Mouse (Mus musculus) kidney, postnatal 10 days (tissue): ENCODE results near the gene Capn8.
A peak's percentile ranks its signal among the peaks of the same experiment; 100 is the strongest.

Experiments used
- DNase-seq: peaks from one replicate; pipeline ENCODE4 v3.0.0; 2021; ENCODE audit warnings: mixed read lengths

Gene Capn8

GRCm38 (mm10) chr1:182564408-182565120 is at the start of gene Capn8:
TSS of gene Capn8 (plus strand) at chr1:182565007.
- DNase-seq, result no peak

- DNase-seq, result peak; percentile 92
Measured at GRCm38 (mm10) chr1:182516758-182517676, 47.8 kb upstream of the Capn8 start, which contains the start of gene Capn2. TSS of gene Capn2 (minus strand) at chr1:182517608.

- DNase-seq, result no peak
Measured at GRCm38 (mm10) chr1:182517677-182518011, 47.2 kb upstream of the Capn8 start.

- no peak for DNase-seq
Measured at GRCm38 (mm10) chr1:182518143-182518680, 46.6 kb upstream of the Capn8 start.

- no peak for DNase-seq
Measured at GRCm38 (mm10) chr1:182518811-182519210, 46.0 kb upstream of the Capn8 start.

DNA sequence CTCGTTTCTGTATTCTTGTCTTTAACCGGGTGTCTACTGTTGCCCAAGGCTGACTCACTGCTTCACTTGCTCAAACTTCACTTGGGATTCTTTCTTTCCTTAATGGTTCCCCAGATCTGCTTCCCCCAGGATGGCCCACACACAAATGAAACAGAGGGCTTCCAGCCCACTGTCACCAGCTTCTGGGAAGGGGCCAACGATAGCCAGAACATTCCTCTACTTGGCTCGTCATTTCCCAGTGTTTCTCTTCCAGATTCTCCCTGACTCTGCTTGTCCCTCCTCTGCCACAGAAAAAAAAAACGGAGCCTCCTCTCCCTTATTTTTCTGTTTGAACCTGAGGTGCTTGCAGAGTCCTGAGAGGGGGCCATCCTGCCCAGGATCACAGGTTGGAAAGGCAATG is 45.5 kb upstream of the Capn8 start:
- DNase-seq, result no peak

DNA sequence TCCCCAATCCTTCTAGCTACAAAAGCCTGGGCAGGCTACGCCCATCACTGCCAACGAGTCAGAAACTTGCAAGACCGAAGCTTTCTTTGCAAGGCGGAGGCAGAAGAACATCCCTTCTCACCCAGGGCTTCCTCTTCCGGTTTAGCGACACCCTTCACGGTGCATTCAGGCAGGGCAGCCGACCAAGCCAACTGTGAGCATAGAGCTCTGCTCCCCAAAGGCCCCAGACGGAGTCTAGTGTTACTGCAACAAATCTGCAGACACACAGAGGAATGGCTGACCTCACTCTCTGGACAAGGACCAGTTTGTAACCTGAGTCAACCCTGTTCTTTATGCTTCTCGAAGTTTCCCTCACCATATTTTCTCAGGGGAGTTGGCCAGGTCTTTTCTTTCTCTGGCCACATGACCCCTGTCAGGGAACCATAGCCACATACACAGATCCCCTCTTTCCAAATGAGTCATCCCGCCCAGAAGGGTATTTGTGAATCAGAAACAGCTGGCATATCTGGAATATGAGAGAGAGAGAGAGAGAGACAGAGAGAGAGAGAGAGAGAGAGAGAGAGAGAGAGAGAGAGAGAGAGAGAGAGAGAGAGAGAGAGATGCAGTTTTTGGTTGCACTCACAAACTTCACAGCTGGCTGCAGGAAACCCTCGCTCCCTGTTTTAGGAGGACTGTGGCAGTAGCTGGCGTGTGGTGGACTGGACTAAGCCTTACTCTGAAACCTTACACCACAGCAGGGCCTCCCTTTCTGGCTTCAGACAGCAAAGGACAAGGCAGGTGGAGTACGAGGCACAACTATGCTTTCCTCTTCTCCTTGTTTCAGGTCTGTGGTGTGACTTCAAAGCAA is 44.5 kb upstream of the Capn8 start:
- DNase-seq, result peak; percentile 69

- no peak for DNase-seq
Measured at GRCm38 (mm10) chr1:182520938-182521500, 43.8 kb upstream of the Capn8 start.

DNA sequence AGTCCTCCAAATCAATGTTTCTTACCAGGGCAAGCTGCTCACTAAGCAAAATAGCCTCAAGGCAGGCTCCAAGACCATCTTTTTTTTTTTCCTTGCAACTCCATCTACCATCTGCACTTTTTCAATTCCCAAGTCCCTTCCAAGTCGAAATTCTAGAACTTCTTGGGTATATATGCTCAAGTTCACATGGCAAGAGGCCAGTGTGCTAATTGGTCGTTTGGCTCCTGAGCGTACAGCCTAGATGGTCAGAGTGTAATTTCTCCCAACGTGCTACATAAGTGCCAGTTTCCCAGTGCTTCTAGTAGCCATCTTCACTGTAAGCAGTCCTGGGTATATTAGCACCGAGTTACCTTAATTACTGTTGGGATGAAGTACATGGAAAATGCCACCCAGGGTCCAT is 41.8 kb upstream of the Capn8 start:
- no peak for DNase-seq

DNA sequence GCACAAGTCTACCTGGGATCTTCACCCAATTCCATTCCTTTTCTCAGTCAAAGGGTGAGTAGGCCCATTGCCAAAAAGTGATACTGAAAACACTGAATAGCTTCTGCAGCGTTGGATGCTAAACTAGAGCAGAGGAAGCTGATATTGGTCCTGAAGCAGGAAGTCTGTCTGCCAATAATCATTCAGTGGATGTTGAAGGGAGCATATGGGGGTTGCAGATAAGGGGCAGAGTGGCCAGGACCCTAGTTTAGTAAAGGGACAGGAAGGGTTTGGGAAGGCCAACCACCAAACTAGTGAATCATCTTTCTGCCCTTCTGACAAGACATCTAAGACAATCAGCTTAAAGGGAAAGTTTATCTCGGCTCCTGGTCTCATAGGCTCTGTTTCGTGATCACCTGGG is 41.1 kb upstream of the Capn8 start:
- no peak for DNase-seq

- no peak for DNase-seq
Measured at GRCm38 (mm10) chr1:182525601-182526000, 39.2 kb upstream of the Capn8 start.

- no peak for DNase-seq
Measured at GRCm38 (mm10) chr1:182527261-182527766, 37.5 kb upstream of the Capn8 start.

- no peak for DNase-seq
Measured at GRCm38 (mm10) chr1:182527921-182528858, 36.6 kb upstream of the Capn8 start.

DNA sequence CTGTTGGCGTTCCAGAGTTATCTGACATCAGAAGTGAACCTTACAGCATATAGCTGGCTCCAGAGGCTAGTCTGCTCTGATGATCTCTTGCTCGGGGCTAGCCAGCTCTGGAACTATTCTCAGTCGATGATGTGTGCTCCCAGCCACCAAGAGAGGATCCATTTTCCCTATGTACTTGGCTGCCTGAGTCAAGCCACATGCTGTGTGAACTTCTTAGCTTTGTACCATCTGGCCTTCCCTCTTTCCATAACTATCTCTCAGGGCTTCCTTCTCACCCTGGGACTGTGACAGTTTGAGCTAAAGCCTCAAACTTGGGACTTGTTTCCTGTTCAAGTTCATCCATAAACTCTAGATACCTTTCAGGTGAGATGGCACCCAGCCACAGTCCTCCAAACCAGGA is 31.2 kb upstream of the Capn8 start:
- no peak for DNase-seq

DNA sequence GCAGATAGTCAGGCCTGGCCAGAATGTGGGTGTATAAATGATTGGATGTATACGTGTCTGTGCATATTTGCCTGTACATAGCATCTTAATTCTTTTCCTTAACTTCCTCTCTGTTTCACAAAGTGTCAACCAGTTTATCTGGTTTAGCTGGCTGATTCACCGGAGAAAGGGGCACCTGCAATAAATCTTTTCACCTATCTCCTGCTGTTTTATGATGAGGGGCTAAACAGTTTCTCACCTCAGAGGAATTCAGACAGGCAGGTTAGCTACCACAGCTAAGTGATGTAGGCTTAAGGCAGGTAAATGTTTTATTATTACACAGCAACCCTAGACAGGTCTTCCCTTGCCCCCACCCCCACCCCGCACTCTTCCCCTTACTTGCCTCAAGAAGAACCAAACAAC is 29.7 kb upstream of the Capn8 start:
- DNase-seq, result no peak

DNA sequence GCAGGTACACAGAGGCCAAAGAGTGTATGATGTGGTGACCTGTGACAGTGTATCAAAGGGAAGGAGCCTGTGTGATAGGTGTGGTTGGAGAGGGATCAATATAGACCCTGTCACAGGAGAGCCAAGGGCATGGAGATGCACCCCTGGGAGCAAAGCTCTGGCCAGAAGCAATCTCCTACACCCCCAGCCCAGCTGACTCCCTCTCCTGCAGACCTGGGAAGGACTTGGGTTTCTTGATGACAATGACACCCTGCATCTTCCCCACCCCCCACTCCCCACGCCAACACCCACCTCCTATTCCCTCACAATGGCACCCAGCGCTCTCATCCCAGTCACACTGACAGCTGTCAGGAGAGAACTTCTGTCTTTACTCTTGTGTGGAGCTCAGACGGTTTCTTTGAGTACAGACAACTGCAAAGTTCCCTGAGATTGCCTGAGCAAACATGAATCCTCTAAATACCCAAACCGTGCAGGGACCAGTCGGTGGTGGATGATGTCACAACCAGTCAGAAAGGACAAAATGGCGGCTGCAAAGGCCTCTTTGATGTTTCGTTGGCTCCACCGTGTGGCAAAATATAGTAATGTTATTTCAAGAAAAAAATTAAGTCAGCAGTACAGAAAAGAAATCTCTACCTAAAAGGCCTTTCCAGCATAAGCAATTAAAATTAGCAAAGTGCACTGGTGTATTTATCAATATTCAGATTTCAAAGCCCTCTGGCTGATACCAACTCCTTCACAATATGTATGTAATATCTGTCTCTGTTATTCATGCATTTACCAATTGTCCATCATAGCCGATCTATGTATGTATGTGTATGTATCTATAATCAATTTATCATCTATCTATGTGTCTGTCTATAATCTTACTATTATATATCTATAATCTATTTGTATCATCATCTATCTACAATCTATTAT is 25.5 kb upstream of the Capn8 start:
- DNase-seq, result peak; percentile 83

- DNase-seq, result no peak
Measured at GRCm38 (mm10) chr1:182542110-182542509, 22.7 kb upstream of the Capn8 start.

- DNase-seq, result no peak
Measured at GRCm38 (mm10) chr1:182543136-182543535, 21.7 kb upstream of the Capn8 start.

- DNase-seq, result no peak
Measured at GRCm38 (mm10) chr1:182543906-182544305, 20.9 kb upstream of the Capn8 start.

GRCm38 (mm10) chr1:182550761-182551160 is 14.0 kb upstream of the Capn8 start:
- DNase-seq, result no peak
